Mouse (Mus musculus) midbrain, embryonic 16.5 days (tissue): ENCODE results near the gene Tns3. TPM values are rescaled to one million over a fixed set of nuclear protein-coding genes. Genes with fewer than 3 reads are reported as not detected.
A peak's percentile ranks its signal among the peaks of the same experiment; 100 is the strongest.

ENCODE experiments used
- ATAC-seq: fragments of 200-750 bp; cut with Nextera tagmentation; 2 replicates; pipeline ENCODE4 v1.8.0; 2017; ENCODE audit warnings: moderate TSS enrichment
- H3K27ac ChIP-seq: fragments of 300-500 bp; sonication (generic); 2 replicates; pipeline ENCODE4 v1.5.1; 2014; ENCODE audit warnings: mild to moderate bottlenecking, low read length, mixed read lengths
- H3K27me3 ChIP-seq: fragments of 300-500 bp; sonication (generic); 2 replicates; pipeline ENCODE4 v1.6.1; 2014; ENCODE audit warnings: low read depth, low read length, mixed read lengths; ENCODE audit not compliant: control insufficient read depth, insufficient read depth
- H3K36me3 ChIP-seq: fragments of 300-500 bp; sonication (generic); 2 replicates; pipeline ENCODE4 v1.6.1; 2014; ENCODE audit warnings: mild to moderate bottlenecking, low read length, moderate library complexity, mixed read lengths; ENCODE audit not compliant: control insufficient read depth, insufficient read depth
- H3K4me1 ChIP-seq: fragments of 300-500 bp; sonication (generic); 2 replicates; pipeline ENCODE4 v1.6.1; 2014; ENCODE audit warnings: mild to moderate bottlenecking, low read length, mixed read lengths; ENCODE audit not compliant: control insufficient read depth, insufficient read depth
- H3K4me2 ChIP-seq: fragments of 300-500 bp; sonication (generic); 2 replicates; pipeline ENCODE4 v1.6.1; 2014; ENCODE audit warnings: mild to moderate bottlenecking, low read length, mixed read lengths
- H3K4me3 ChIP-seq: fragments of 300-500 bp; sonication (generic); 2 replicates; pipeline ENCODE4 v1.5.1; 2014; ENCODE audit warnings: low read depth, mild to moderate bottlenecking, low read length, moderate library complexity, mixed read lengths
- H3K9ac ChIP-seq: fragments of 300-500 bp; sonication (generic); 2 replicates; pipeline ENCODE4 v1.6.1; 2014; ENCODE audit warnings: low read depth, low read length, mixed read lengths
- H3K9me3 ChIP-seq: fragments of 300-500 bp; sonication (generic); replicated peaks from 2 replicates; pipeline ENCODE4 v1.6.1; 2014; ENCODE audit warnings: mild to moderate bottlenecking, low read length, mixed read lengths; ENCODE audit not compliant: control insufficient read depth, poor library complexity, severe bottlenecking
- WGBS: fragments of 180-500 bp; shearing (Covaris S2); extraction: QIAGEN DNeasy Blood & Tissue Kit; methylation state at CpG from one replicate; pipeline ENCODE4 v1.1.7; 2014; 5-methylcytosine and 5-hydroxymethylcytosine counted together
- polyA plus RNA-seq: library from polyadenylated mRNA; unstranded; fragments of >200 nt; fragmentation: Nextera tagmentation; extraction: Ambion mirVana; gene quantifications from 2 replicates; pipeline ENCODE4 v1.2.1, GENCODE M21; 2015

Gene Tns3
- polyA plus RNA-seq, 1 experiment from 2014 or later: 5.3 TPM

DNA sequence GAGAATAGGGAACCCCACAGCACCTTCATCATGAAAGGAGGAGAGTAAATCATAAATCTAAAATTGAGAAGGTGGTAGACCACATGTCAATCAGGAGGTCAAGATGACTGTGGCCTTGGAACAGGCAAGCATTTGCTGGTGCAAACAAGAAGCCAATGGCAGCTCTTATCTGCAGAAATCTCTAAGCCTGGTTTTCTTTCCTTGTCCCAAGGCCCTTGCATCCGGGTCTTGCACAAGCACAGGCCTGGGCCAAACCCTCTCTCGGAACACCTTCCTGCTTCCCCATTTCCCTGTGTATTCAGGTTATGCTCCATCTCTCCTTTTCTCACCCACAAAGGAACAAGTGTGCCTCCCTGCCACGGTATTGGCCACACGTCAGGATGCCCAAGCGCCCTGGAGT lies 35.0 kb downstream of the Tns3 start:
- Histone ChIP-seq H3K4me3 (no peak overlapping the region), H3K27me3 (no peaks in the 10 kb centered on the region), H3K9me3 (no peaks in the 10 kb centered on the region), H3K36me3 (no peaks in the 10 kb centered on the region), H3K4me2 (no peak overlapping the region), H3K9ac (no peak overlapping the region), H3K4me1 (0 out of 2 replicates have a peak, but pooled peaks cover 3% of the 10 kb centered on the region), H3K27ac (no peak overlapping the region)
- WGBS: 96% methylated on average over 5 of the region's 5 CpGs
- no peak for ATAC-seq

DNA sequence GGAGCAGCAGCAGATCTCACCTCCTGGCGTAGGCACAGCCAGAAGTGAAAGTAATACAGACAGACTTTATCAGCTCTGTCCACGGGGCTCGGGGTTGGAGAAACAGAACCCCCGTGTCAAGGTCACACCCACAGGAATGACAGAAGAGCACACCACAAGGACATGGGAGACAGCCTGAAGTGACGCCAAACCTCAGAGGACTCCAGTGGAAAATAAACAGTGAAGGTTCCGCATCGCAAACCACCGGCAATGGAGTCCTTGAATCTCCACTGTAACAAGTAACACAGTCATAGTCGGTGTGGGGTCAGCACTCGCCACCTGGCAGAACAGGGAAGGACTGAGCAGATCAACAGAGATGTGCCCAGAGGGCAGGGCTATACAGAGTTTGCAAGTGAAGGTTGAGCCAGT lies 35.5 kb downstream of the Tns3 start:
- 83% methylated on average over 10 of the region's 10 CpGs for WGBS
- Histone ChIP-seq H3K9ac (no peak overlapping the region), H3K36me3 (no peaks in the 10 kb centered on the region), H3K27me3 (no peaks in the 10 kb centered on the region), H3K4me3 (no peak overlapping the region), H3K9me3 (no peaks in the 10 kb centered on the region), H3K27ac (no peak overlapping the region), H3K4me1 (peaks cover 6% of the 10 kb centered on the region; the same call in 1 of the 2 replicates), H3K4me2 (no peak overlapping the region)
- no peak for ATAC-seq

DNA sequence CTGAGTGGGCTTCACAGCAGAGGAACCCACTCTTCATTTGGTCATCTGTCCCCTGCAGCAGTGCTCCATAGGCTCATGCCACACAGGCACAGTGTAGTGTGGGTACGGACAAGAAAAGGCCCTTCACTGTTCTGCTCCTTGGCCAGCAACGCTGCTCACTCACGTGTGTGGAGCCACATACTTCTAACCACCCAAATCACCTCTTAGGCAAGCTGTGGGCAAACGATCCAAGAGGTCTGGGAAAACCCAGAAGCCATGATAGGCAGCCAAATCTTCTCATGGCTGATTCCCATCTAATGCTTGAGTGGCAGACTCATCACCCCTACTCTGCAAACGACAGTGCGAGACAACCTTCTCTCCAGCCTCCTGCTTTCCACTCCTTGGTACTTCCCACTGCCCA lies 37.2 kb downstream of the Tns3 start:
- H3K27me3 ChIP-seq: no peaks in the 10 kb centered on the region
- H3K9me3 ChIP-seq: no peaks in the 10 kb centered on the region
- ATAC-seq: no peak

DNA sequence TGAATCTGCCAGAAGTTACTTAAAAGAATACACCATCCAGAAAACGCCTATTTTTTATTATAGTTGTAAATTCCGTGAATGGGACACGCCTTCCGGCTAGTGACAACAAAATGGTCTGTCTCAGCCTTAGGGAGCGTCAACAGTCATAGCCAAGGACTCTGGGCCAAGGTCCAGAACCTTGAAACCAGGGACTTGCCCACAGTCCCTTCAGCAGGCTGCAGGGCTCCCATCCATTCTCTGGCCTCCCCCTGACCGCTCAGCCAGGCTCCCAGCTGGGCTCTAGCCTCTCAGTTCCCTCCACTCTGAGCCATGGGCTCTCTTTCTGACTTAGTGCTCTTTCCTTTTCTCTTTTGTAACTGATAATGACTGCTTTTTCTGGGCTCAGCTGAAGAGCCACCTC lies 37.6 kb downstream of the Tns3 start:
- WGBS: 90% methylated on average over 6 of the region's 6 CpGs
- H3K4me1 ChIP-seq: peaks cover 7% of the 10 kb centered on the region; the same call in 1 of the 2 replicates
- no peaks in the 10 kb centered on the region for H3K27me3 ChIP-seq
- H3K9me3 ChIP-seq: no peaks in the 10 kb centered on the region
- H3K9ac ChIP-seq: no peak overlapping the region
- no peak overlapping the region for H3K27ac ChIP-seq
- no peaks in the 10 kb centered on the region for H3K36me3 ChIP-seq
- ATAC-seq: no peak
- no peak overlapping the region for H3K4me2 ChIP-seq
- no peak overlapping the region for H3K4me3 ChIP-seq

More for the DNA sequence above, 37.2 kb downstream of the Tns3 start:
- 91% methylated on average over 6 of the region's 6 CpGs for WGBS
- Histone ChIP-seq H3K4me1 (peaks cover 7% of the 10 kb centered on the region; the same call in 1 of the 2 replicates), H3K27ac (no peak overlapping the region), H3K36me3 (no peaks in the 10 kb centered on the region), H3K4me2 (no peak overlapping the region), H3K9ac (no peak overlapping the region), H3K4me3 (no peak overlapping the region)

DNA sequence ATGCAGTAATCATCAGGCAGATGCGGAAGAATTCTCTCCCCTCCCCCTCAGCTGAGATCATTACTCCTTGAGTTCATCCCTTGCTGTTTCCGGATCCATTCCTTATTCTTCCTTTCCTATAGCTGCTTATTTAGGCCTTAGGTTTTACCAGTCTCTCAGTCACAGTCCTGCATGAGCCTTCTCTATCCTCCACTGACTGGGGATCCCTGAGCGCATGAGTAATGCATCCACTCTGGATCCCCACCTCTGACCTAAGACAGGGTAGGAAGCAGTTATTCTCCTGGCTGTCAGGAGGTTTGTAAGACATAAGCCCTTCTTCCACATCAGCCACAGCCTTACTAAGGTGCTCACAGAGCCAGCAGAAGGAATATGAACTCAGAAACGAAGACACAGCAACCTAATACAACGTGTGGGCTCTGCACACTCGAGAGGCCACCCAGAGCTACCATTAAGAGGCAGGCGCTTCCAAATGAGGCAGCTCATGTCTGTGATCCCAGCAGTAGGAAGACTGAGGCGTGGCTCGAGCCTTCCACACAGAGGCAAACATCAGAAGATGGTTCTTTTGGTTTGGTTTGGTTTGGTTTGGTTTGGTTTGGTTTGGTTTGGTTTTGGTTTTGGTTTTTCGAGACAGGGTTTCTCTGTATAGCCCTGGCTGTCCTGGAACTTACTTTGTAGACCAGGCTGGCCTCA lies 38.3 kb downstream of the Tns3 start:
- Histone ChIP-seq H3K4me3 (no peak overlapping the region), H3K27me3 (no peaks in the 10 kb centered on the region), H3K4me1 (peaks cover 7% of the 10 kb centered on the region; the same call in 1 of the 2 replicates), H3K36me3 (no peaks in the 10 kb centered on the region), H3K4me2 (no peak overlapping the region), H3K9me3 (no peaks in the 10 kb centered on the region), H3K9ac (no peak overlapping the region), H3K27ac (no peak overlapping the region)
- 81% methylated on average over 10 of the region's 10 CpGs for WGBS
- no peak for ATAC-seq

DNA sequence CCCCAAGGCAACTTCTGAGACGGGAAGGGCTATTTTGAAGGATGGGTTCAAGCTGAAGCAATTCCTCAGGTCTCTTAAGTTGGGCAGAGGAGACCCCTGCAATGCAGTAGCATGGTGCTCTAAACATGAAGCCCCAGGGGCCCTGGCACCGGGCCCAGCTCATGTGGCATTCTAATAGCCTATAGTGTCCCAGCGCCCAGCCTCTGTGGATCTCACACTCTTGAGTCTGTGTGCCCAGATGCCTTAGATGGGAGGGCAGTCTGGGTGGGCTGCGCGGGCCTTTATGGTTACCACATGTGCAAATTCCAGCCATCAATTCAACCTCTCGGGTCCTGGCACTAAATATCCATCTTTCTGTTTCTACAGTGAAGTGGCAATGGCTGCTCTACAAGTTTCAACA lies 38.9 kb downstream of the Tns3 start:
- H3K36me3 ChIP-seq: no peaks in the 10 kb centered on the region
- H3K27ac ChIP-seq: no peak overlapping the region
- no peaks in the 10 kb centered on the region for H3K9me3 ChIP-seq
- no peak overlapping the region for H3K4me3 ChIP-seq
- H3K27me3 ChIP-seq: no peaks in the 10 kb centered on the region
- no peak overlapping the region for H3K9ac ChIP-seq
- H3K4me2 ChIP-seq: no peak overlapping the region
- no peak for ATAC-seq
- 57% methylated on average over 6 of the region's 6 CpGs for WGBS
- peaks cover 7% of the 10 kb centered on the region; the same call in 1 of the 2 replicates for H3K4me1 ChIP-seq

DNA sequence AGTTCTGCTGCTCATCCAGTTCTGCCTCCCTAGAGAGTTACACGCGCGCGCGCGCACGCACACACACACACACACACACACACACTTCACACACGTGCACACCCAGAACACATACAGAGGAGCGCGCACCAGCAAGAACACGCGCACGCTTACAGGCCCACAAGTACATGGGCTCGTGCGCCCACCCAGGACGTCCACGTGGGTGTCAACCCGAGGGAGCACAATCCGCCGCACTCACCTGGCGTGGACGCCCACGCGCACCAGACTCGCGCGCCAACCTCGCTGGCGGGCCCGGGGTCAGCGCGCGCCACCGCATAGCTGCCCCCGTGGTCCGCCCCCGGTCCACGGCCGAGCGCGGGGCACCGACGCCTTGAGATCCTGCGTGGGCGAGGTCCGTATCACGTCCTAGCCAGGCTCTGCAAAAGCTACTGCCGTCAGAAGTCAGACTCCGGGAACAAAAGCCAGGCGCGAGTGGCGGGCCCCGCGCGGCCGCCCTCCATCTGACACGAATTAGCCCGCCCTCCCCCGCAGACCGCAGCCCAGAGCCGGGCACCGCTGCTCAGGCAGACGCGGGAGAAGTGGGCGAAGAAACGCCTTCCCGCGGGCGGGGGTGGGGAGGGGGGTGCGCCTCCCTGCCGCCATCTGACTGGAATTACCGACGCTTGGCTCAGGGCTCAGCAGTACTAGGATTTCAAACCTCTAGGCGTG lies 40.0 kb downstream of the Tns3 start:
- Histone ChIP-seq H3K9ac (peak overlapping the region; percentile 80), H3K4me3 (peak overlapping the region; percentile 72), H3K27ac (no peak overlapping the region), H3K36me3 (no peaks in the 10 kb centered on the region), H3K9me3 (no peaks in the 10 kb centered on the region), H3K4me1 (peaks cover 7% of the 10 kb centered on the region; the same call in 1 of the 2 replicates), H3K4me2 (peak overlapping the region; percentile 92), H3K27me3 (no peaks in the 10 kb centered on the region)
- peak; percentile 86 for ATAC-seq
- under 1% methylated on average over 73 of the region's 74 CpGs for whole genome bisulfite sequencing

DNA sequence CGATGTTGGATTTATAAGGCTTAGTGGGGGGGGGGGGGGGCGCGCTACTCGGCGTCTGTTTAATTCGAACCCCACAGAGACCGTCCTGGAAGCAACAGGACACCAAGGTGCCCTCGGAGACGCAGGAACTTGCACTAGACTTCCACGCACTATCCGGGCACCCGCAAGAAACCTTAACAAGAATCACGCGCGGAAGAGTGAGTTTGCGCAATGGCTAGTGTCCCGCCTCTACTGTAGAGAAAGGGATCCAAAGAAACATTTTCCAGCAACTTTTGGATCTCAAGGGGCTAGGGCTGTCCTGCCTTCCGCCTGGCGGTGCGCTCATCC lies 40.5 kb downstream of the Tns3 start:
- ATAC-seq: no peak
- Histone ChIP-seq H3K27ac (no peak overlapping the region), H3K4me1 (peaks cover 7% of the 10 kb centered on the region; the same call in 1 of the 2 replicates), H3K9ac (peak overlapping the region; percentile 80), H3K4me3 (peak overlapping the region; percentile 72), H3K9me3 (no peaks in the 10 kb centered on the region), H3K27me3 (no peaks in the 10 kb centered on the region), H3K4me2 (peak overlapping the region; percentile 92), H3K36me3 (no peaks in the 10 kb centered on the region)
- 4% methylated on average over 18 of the region's 20 CpGs for WGBS

DNA sequence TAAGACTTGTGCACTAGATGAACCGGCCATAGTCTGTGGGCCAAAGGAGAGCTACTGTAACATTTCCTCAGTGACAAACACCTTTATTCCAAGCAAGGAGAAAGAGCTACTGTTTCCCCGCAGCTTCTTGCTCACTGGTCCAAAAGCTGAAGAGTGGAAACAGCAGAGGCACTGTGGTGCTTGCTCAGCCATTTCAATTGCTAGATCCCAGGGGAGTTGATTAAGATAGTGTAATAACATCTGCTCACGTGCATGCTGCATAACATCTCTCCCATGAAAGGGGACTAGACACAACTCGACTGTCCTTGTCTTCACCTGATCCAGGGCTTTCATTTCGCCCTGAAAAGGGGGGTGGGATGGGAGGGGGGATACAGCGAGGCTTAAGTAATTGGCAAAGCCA lies 41.7 kb downstream of the Tns3 start:
- no peaks in the 10 kb centered on the region for H3K36me3 ChIP-seq
- WGBS: 42% methylated on average over 6 of the region's 6 CpGs
- no peak overlapping the region for H3K4me2 ChIP-seq
- H3K27me3 ChIP-seq: no peaks in the 10 kb centered on the region
- no peaks in the 10 kb centered on the region for H3K9me3 ChIP-seq
- H3K27ac ChIP-seq: no peak overlapping the region
- no peak overlapping the region for H3K4me3 ChIP-seq
- ATAC-seq: no peak
- H3K4me1 ChIP-seq: peaks cover 7% of the 10 kb centered on the region; the same call in 1 of the 2 replicates
- H3K9ac ChIP-seq: no peak overlapping the region
